ENCODE assay signal across 8 mouse cellular contexts in genomic region chr4:126556809-126557711, GRCm38 (mm10). TPM values are rescaled to one million over a fixed set of nuclear protein-coding genes. Genes with fewer than 3 reads are reported as not detected.
DNase-seq lines count a peak whose midpoint lies in the region; ATAC-seq and TF ChIP-seq lines count a peak whose summit lies in the region.

Clspn (plus strand) TSS chr4:126556935.

- H3K4me2 ChIP-seq in heart, embryonic 11.5 days, result peak within 1 kb of the TSS; percentile 64
- peak within 1 kb of the TSS; percentile 82 for H3K4me2 ChIP-seq in kidney, embryonic 15.5 days
- peak within 1 kb of the TSS; percentile 75 for H3K4me2 ChIP-seq in liver, embryonic 13.5 days
- H3K4me2 ChIP-seq in stomach, embryonic 15.5 days, result peak within 1 kb of the TSS; percentile 75

- H3K4me3 ChIP-seq in heart, embryonic 11.5 days (ENCODE audit: low read depth, low read length), result peak within 1 kb of the TSS; percentile 80
- H3K4me3 ChIP-seq in kidney, embryonic 15.5 days (replicated peaks), result peak within 1 kb of the TSS; percentile 79
- peak within 1 kb of the TSS; percentile 92 for H3K4me3 ChIP-seq in liver, embryonic 13.5 days (replicated peaks)
- peak within 1 kb of the TSS; percentile 80 for H3K4me3 ChIP-seq in stomach, embryonic 15.5 days (replicated peaks)

- peak; percentile 99 for ATAC-seq in CD4-positive, CD25-positive, alpha-beta regulatory T cell, adult 4 months
- peak; percentile 98 for ATAC-seq in erythroblast, adult 5-6 weeks (replicated peaks; ENCODE audit: low FRiP score, poor library complexity, severe bottlenecking)
- peak; percentile 94 for ATAC-seq in heart, embryonic 11.5 days (replicated peaks; ENCODE audit: insufficient number of reproducible peaks, low FRiP score, low TSS enrichment)
- peak; percentile 98 for ATAC-seq in kidney, embryonic 15.5 days (replicated peaks; ENCODE audit: low FRiP score)
- peak; percentile 98 for ATAC-seq in liver, embryonic 13.5 days (ENCODE audit: low read depth)
- ATAC-seq in stomach, embryonic 15.5 days (ENCODE audit: insufficient read depth, low FRiP score, low read depth), result peak; percentile 98

- H3K27me3 ChIP-seq in heart, embryonic 11.5 days (ENCODE audit: control insufficient read depth, insufficient read depth, low read length), result no peaks in the 10 kb centered on the region
- no peaks in the 10 kb centered on the region for H3K27me3 ChIP-seq in kidney, embryonic 15.5 days
- H3K27me3 ChIP-seq in liver, embryonic 13.5 days, result no peaks in the 10 kb centered on the region
- H3K27me3 ChIP-seq in stomach, embryonic 15.5 days (replicated peaks), result no peaks in the 10 kb centered on the region

- peak within 1 kb of the TSS; percentile 82 for H3K9ac ChIP-seq in heart, embryonic 11.5 days (ENCODE audit: low read depth, low read length)
- peak within 1 kb of the TSS; percentile 63 for H3K9ac ChIP-seq in kidney, embryonic 15.5 days
- H3K9ac ChIP-seq in liver, embryonic 13.5 days, result peak within 1 kb of the TSS; percentile 96
- H3K9ac ChIP-seq in stomach, embryonic 15.5 days, result peak within 1 kb of the TSS; percentile 45

- no peaks in the 10 kb centered on the region for H3K9me3 ChIP-seq in heart, embryonic 11.5 days (replicated peaks; ENCODE audit: control insufficient read depth, low read length)
- H3K9me3 ChIP-seq in kidney, embryonic 15.5 days (replicated peaks), result no peaks in the 10 kb centered on the region
- no peaks in the 10 kb centered on the region for H3K9me3 ChIP-seq in liver, embryonic 13.5 days (replicated peaks)
- no peaks in the 10 kb centered on the region for H3K9me3 ChIP-seq in stomach, embryonic 15.5 days

- DNase-seq in brain, embryonic 14.5 days (ENCODE audit: low read depth), result peak; percentile 97
- peak; percentile 92 for DNase-seq in liver, embryonic 13.5 days
- peak; percentile 85 to 87 for DNase-seq in natural killer cell, adult 2 months (ENCODE audit: low spot score in 2 of 2)

- no peak for TF ChIP-seq POLR2A in brain, embryonic 14.5 days (IDR thresholded peaks at IDR 0.05; ENCODE audit: borderline replicate concordance, extremely low read depth, insufficient read depth, insufficient read length, poor library complexity, severe bottlenecking)

- peaks cover 8% of the 10 kb centered on the region for H3K36me3 ChIP-seq in heart, embryonic 11.5 days (ENCODE audit: control insufficient read depth, insufficient read depth, low read length)
- H3K36me3 ChIP-seq in kidney, embryonic 15.5 days, result peaks cover 20% of the 10 kb centered on the region
- H3K36me3 ChIP-seq in liver, embryonic 13.5 days, result peaks cover 31% of the 10 kb centered on the region
- peaks cover 12% of the 10 kb centered on the region; the same call in 1 of the 2 replicates for H3K36me3 ChIP-seq in stomach, embryonic 15.5 days

- under 1% methylated on average over 54 of the region's 54 CpGs for WGBS in heart, embryonic 11.5 days (ENCODE audit: insufficient replicate concordance)
- under 1% methylated on average over 54 of the region's 54 CpGs for WGBS in kidney, embryonic 15.5 days
- WGBS in liver, embryonic 13.5 days (ENCODE audit: insufficient replicate concordance), result under 1% methylated on average over 54 of the region's 54 CpGs
- WGBS in stomach, embryonic 15.5 days, result under 1% methylated on average over 54 of the region's 54 CpGs

- H3K4me1 ChIP-seq in heart, embryonic 11.5 days (ENCODE audit: control insufficient read depth, insufficient read depth, low read length), result 0 out of 2 replicates have a peak, but pooled peaks cover 3% of the 10 kb centered on the region
- H3K4me1 ChIP-seq in kidney, embryonic 15.5 days, result peaks cover 19% of the 10 kb centered on the region
- H3K4me1 ChIP-seq in liver, embryonic 13.5 days (replicated peaks), result peaks cover 34% of the 10 kb centered on the region
- peaks cover 6% of the 10 kb centered on the region; the same call in 1 of the 2 replicates for H3K4me1 ChIP-seq in stomach, embryonic 15.5 days

- no peak for TF ChIP-seq CTCF in brain, embryonic 14.5 days (IDR thresholded peaks at IDR 0.05; ENCODE audit: borderline replicate concordance, extremely low read depth, insufficient read depth, insufficient read length)

- H3K27ac ChIP-seq in heart, embryonic 11.5 days (ENCODE audit: low read depth, low read length), result peak within 1 kb of the TSS; percentile 57; the same call in 1 of the 2 replicates
- peak within 1 kb of the TSS; percentile 81 for H3K27ac ChIP-seq in kidney, embryonic 15.5 days
- peak within 1 kb of the TSS; percentile 81 for H3K27ac ChIP-seq in liver, embryonic 13.5 days
- peak within 1 kb of the TSS; percentile 68 for H3K27ac ChIP-seq in stomach, embryonic 15.5 days

RNA-seq across cellular contexts. Expression of gene Clspn, which starts in this region (rescaled TPM):
- polyA plus RNA-seq in CD4-positive, CD25-positive, alpha-beta regulatory T cell, adult 4 months (2017; shearing (Covaris generic)), result 1 to 10 TPM; 3.3 to 4.1 TPM
- 6.2 and 6.9 TPM in 2 replicates for polyA plus RNA-seq in brain, embryonic 14.5 days (2012; rRNA removed)
- 24.4 and 29.5 TPM in 2 replicates for total RNA-seq in erythroblast, adult 5-6 weeks (2015; ENCODE audit: low replicate concordance)
- 121 and 203 TPM in 2 replicates for total RNA-seq in erythroblast, adult 5-6 weeks (2017; ENCODE audit: low replicate concordance)
- polyA plus RNA-seq in heart, embryonic 11.5 days (2014; fragmentation: Nextera tagmentation; extraction: Ambion mirVana), result 23.1 and 36.3 TPM in 2 replicates
- 39.2 and 40.3 TPM in 2 replicates for polyA plus RNA-seq in kidney, embryonic 15.5 days (2015; fragmentation: Nextera tagmentation; extraction: Ambion mirVana)
- 48.1 and 52.9 TPM in 2 replicates for polyA plus RNA-seq in liver, embryonic 13.5 days (2015; fragmentation: Nextera tagmentation; extraction: Ambion mirVana)
- polyA plus RNA-seq in stomach, embryonic 15.5 days (2015; fragmentation: Nextera tagmentation; extraction: Ambion mirVana), result 36.1 and 40.0 TPM in 2 replicates

Comparison
In these comparisons a context has a peak if more than half of its experiments do, and no peak if none do; other contexts are left out.
1. Peak in every context shown above with its lines: DNase-seq, ATAC-seq, H3K4me3 ChIP-seq and H3K27ac ChIP-seq.
2. H3K9ac ChIP-seq: peak in every context shown above with its lines; median percentile 96 in liver, embryonic 13.5 days; 82 in heart, embryonic 11.5 days; 63 in kidney, embryonic 15.5 days; 45 in stomach, embryonic 15.5 days.